Mouse (Mus musculus): ENCODE measurements at regions not wholly inside any gene's neighbourhood (a gene's known extent, or its start where the extent isn't known, plus 50 kb on each side); places are given as distances from the start of the nearest gene placed in this dataset.

DNA sequence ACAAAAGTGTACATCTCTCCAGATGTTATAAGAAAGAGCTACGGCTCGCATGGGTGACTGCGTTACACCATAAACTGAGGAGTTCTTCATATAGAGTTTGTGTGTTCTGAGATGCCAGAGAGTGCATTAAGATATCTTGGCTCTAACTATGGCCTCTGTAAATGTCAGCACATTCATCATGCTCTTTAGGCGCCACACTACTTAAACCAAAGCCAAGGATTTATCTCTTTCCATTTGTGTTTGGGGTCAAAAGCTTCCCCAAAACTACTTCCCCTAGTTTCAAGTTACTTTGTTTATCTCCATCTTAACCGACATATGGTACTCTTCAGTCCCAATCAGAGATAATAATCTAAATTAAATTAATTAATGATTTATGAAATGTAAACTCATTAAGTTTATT is 541.3 kb upstream of the N6amt1 start:
- DNase-seq (ENCODE audit: low spot score), result no peak

DNA sequence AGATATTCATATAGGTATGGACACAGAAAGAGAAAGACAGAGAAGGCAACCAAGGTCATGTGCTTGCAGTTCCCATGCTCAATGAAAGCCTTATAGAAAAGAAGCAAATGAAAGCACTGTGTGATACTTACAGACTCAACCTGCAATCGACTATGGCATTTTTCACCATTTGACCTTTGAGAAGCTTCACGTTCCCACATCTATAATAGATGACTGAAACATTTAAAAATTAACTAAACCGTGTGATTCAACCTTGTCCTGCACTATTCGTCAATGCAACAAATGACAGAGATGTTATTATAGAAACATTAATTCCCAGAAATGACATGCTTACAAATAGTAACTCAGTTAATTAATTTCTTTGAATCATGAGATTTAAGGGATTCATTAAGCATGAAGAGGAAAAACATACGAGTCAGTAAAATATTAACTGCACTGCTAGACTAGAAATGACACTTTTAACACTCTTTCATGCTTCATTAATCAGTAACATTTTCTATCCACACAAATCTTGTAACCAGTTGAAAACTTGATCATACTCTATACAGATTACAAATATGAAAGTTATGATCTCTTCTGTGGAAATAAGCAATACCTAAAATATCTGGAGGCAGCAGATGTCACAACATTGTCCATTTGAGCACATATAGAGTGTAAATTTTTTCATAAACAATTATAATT is 545.2 kb upstream of the N6amt1 start:
- DNase-seq (ENCODE audit: low spot score), result no peak

DNA sequence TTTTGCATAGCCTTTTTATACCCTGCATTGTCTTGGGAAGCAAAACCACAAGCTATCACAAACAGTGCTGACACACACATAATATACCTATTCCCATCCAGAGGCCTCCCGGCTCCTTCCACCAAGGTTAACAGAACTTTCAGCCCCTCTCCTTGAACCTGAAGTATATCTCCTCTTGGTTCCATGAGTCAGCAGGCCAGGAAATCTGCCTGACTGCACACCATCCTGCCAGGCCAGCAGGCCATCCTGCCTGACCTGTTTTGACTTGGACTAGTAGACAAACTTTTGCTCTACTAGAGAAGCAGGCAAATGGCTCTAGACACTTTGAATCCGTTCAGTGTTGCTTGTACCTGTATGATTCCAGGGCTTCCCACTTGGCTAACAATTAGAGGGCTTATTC is 547.6 kb upstream of the N6amt1 start:
- no peak for DNase-seq (ENCODE audit: low spot score)

DNA sequence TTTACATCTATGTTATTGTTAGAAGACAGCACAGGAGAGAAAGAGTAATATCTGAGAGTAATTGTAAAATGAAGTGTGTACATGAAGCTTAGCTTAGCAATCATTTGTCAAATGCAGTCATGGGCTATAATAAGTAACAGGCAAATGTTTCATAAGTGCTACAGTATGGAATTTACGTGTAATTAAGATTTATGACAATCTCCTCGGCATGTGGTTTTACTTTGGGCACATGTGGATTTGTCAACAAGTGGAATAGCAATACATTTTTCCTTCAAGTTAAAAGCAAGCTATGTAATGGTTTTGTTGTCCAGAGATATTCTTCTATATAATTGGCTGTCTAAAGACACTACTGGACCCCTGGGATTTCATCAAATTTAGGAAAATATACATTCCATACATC is 577.9 kb upstream of the N6amt1 start:
- DNase-seq (ENCODE audit: low spot score), result no peak

DNA sequence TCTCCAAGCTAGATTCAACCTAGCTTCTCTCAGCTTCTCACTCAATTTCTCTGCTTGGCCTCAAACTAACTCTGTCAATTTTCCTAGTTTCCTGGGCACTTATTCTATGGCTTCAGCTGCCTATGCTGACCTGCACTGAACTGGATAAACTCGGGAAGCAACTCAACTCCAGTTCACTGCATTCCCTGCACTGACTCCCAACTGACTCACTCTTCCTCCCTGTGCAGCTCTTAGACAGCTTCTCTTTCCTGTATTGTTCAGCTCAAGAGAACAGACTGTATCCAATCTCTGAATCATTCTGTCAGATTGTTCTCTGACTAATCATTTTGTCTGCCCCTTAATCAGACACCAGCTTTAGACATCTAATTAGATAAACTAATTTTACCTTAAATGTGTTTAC is 581.4 kb upstream of the N6amt1 start:
- DNase-seq (ENCODE audit: low spot score), result no peak

DNA sequence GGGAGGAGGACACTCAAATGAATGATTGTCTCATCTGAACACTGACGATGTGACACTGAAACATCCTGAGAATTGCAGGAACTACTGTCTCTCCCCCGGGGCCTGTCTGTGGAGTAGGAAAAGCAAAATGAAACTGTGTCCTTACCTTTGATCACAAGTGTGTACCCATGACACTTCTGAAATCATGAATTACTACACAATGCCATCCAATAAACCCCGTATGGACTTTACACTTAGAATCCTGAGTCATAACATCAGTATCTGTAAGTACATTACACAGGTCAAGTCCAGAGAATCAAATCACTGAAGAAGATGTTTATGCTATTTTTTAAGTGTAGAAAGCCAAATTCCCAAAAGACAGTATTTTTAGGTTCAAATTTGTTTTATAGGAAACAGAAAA is 585.1 kb upstream of the N6amt1 start:
- no peak for DNase-seq (ENCODE audit: low spot score)

DNA sequence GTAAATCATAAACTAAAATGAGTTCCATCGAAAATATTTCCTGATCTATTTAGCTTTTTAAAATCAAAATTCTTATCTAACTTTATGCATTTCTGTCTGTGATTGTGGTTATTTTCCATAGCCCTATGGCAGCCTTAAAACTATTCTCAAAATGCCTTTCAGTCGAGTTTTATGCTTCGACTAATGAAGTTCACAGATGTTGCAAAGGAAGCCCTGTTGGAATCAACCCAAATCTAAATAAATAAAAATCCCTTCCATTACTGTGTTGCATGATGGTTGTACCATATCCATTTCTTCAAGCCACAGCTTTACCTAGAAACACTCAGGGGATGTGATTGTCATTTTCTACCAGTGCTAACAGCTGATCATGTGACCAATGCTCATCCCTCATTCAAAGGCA is 585.6 kb upstream of the N6amt1 start:
- DNase-seq (ENCODE audit: low spot score), result no peak

DNA sequence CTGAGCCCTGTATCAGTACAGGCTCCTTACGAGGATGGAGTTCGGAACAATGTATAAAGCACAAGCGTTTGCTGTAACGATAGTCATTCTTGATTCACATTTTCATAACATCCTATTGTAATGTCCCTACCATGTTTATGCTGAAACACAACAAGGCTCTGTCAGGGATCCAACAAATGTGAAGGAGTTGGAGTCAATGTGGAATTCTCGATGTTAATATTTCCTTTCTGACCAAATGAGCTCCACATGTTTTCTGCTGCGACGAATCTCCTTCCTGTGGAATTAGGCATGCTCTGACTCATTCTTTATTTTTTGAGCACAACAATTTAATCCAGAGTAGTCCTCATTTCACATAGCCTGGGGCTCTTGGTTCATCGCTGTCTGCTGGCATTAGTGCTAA is 588.0 kb upstream of the N6amt1 start:
- DNase-seq (ENCODE audit: low spot score), result no peak

DNA sequence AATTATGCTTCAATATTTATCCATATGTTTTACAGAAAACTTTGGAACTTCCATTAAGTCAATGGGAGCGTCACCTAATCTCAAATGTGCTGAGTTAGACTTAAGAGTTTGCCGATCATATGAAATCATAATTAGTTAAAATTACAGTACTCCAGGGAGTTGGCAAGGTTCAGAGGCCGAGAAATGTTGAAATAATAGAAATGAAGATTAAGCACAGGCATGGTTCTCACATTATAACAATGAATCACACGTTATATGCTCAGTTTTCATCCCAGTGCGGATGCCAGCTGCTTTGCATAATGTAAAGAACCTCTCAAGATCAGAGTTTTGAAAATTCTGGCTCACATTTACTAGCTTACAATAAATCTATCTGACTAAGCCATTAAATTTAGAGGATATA is 612.7 kb upstream of the N6amt1 start:
- DNase-seq (ENCODE audit: low spot score), result no peak

DNA sequence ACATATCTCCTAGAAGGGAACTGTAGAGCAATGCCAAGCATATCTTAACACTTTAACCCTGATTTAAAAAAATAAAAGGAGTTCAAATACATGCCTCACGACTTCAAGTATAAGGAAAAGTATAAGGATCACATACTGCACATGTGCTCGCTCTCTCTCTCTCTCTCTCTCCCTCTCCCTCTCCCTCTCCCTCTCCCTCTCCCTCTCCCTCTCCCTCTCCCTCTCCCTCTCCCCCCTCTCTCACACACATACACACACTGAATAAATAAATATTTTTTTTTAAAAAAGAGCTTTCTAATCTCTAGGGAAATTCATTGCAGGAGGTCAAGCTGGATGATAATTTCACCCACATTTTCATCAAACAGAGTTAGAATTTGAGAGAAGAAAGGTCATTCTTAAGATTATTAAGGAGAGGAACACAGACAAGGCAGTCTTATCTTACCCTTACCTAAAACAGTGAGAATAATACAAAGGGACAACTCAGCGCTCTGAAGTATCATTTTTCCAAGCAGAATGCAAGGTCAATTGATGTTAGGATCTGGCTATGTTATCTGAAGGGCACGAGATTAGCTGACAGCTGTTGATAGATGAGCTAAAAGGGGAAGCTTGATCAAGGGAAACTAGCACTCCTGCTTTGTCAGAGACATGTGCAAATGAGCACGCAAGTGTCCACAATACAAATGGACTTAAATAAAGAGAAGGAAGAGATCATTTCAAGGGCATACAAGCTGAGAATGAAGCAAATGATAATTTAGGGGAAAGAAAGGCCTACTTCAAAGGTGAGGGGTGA is 634.8 kb upstream of the N6amt1 start:
- no peak for DNase-seq (ENCODE audit: low spot score)

DNA sequence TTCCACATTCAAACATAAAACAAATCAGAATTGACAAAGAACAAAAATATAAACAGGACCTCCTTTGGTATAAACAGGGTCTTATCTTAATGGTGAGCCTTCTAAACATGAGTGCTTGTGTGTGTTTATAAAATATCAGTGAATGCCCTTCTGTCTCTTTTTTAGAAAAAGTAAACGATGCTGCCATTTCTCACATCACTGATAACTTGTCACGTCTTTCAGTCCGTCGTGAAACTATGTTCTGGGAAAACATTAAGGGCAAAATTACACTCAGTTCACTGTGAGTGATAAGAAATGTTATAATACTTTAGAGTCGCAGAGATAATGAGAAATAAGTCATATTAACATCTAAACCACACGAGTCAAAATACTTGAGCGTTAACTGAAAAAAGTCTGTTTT is 635.6 kb upstream of the N6amt1 start:
- no peak for DNase-seq (ENCODE audit: low spot score)

DNA sequence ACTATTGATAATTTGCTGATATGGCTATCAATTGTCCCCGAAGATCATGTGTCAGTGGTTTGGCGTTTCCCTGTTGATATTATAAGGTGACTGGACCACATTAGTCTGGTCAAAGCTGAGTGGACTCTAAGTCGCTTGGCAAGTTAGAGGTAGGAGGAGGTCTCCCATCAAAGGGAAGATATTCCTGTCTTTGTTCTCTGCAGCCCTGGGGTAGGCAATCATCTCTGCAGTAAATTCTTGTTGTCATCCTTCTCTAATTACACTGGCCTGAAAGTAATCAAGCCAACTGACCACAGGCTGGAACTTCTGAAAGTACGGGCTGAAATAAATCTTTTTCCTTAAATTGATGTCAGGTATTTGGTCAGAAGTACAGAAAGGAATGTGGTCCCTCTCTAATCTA is 652.3 kb upstream of the N6amt1 start:
- no peak for DNase-seq (ENCODE audit: low spot score)

DNA sequence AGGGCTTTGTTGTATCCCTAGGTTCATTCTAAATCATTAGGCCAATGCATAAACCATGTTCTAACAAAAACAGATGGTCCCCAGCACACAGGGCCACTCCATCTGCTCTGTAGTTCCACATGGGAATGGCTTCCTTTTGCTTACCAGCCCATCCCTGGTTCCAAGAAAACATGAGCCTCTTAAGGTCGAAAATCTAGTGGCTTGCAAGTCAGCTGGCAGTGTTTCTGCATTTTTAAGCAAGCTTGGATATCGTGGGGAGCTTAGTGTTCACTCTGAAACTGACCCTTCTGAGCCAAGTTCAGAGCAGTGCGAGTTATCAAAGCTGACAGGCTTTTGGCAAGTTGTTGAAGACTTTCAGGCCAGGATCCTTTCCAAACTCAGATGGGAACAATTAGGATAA is 659.5 kb upstream of the N6amt1 start:
- no peak for DNase-seq (ENCODE audit: low spot score)

DNA sequence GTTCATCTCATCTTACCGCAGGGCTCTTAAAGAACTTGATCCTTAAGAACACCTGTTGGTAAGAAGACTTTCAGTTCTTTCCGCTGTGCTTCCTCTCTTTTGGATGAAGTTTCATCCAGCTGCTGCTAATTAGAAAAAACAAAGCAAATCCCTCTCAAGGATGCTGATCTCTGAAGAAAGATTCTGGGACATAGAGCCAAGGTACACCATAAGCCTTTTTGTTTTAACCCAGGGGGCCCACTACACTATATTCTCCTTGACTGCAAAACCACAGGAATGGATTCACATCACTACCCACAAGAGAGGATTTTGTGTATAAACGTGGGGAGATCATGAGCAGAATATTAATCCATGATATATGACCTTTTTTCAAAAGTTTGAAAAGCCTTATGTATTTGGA is 694.8 kb upstream of the N6amt1 start:
- no peak for DNase-seq (ENCODE audit: low spot score)

DNA sequence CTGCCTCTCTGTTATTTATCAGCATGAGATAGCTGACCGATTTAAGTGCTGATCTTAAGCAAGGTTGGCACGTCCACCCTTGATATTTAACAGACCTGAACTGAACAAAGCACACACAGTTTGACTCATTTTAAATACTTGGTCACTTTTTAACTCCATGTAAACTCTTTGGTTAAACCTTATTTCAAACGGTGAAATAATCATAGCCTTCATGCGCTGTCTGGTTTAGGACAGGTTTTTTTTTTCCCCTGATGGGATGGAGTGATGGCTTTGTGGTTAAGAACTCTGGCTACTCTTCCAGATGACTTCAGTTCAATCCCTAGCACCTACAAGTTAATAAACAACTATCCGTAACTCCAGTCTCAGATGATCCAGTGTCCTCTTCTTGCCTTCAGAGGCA is 706.7 kb upstream of the N6amt1 start:
- no peak for DNase-seq (ENCODE audit: low spot score)

DNA sequence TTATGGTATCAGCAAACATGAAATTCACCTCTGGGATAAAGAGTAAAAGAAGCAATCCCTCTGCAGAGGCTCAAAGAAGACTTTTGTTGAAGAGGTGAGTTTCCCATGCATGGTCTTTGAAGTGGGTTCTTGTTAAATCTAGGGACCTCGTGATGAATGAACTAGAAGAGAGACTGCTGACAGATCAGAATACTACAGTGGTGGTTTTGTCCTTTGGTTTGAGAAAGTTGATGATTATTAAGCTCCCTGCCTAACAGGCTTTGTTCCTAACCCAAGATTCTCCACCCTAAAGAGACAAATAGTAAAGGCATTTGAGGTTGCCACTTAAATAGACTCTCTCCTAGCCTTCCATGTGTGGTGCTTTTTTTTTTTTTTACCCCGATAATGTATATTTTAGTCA is 707.2 kb upstream of the N6amt1 start:
- no peak for DNase-seq (ENCODE audit: low spot score)

DNA sequence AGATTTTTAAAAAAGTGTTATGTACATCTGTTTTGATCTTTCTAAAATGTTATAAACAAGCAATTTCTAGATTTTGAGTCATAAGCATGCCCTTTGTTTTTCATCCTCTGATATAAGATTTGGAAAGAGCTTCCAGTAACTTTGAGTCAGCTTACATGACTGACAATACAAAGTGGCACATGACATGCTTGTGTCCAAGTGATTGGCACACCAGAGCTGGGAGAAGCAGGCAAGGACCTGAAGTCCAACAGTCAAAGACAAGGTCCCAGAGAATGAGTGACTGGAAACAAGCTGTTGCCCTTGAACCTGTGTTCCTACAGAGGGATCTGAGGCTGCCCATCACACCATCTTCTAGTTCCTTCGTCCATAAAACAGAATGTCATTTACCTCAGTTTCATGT is 708.5 kb upstream of the N6amt1 start:
- DNase-seq (ENCODE audit: low spot score), result no peak

DNA sequence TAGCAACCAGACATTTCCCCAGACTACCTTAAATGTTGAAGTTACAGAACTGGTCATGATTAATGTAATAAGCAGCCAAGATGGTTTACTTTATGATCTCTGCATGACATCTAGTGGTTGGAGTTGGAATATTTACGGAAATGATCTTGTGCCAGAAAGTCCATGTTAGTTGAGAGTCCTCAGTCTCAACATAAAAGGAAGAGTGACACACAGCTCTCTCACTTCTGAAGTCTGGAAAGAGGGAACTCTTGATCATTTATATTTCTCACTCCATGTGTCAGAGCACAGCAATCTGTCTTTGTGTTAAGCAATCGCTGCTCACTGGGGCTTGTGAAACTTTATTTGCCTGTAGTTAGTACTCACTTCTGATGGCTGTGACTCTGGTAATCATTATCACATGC is 709.1 kb upstream of the N6amt1 start:
- DNase-seq (ENCODE audit: low spot score), result peak; percentile 4

DNA sequence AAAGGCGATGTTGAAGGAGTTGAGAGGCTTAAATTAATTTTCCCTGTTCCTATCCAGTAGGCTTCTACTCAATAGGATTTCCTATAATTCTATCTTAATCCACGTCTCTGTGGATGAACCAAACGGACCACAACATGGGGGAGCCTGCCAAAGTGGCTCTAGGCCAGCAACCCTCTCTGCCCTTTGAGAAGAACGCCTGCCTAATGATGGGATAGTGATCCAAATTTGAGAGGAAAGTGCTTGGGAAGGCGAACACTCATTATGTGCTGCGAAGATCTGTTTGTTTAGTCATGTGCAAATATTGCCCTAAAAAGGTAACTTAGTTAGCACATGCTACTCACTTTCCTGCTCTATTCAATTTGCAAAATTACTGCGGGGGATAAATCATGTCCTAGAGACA is 702.5 kb upstream of the Adamts5 start:
- DNase-seq (ENCODE audit: low spot score), result no peak

DNA sequence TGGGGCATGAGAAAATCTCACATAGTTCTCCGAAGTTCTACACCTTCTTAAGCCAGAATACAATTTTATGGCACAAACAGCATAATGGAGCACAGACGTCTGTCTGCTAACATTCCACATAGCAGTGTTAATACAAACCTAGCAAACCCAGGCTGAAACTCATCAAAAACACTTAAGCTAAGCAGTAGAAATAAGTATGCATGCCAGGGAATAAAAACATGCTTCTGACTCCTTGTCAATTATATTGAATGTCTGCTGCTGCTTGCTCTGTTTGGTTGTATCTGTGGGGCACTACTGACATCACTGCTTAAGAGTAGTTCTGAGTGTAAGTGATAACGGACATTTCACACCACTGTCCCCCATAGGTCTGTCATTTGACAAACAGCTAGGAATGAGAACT is 693.4 kb upstream of the Adamts5 start:
- no peak for DNase-seq (ENCODE audit: low spot score)

DNA sequence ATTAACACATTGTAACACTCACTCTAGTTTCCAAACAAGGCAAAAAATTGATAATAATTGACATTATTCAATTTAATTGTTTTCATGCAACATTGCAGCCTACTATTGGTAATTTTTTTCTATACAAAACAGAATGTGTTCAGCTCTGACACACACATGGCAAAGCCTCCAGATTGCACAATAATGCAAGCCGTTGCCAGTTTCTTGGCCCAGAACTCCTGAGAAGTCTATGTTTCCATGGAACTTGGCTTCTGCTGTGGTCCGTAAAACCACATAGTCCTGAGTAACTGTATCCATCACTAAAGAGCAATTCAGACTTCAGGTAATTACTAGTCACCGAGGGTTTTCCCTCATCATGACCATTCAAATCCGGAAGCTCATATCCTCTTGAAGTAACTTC is 684.4 kb upstream of the Adamts5 start:
- no peak for DNase-seq (ENCODE audit: low spot score)

DNA sequence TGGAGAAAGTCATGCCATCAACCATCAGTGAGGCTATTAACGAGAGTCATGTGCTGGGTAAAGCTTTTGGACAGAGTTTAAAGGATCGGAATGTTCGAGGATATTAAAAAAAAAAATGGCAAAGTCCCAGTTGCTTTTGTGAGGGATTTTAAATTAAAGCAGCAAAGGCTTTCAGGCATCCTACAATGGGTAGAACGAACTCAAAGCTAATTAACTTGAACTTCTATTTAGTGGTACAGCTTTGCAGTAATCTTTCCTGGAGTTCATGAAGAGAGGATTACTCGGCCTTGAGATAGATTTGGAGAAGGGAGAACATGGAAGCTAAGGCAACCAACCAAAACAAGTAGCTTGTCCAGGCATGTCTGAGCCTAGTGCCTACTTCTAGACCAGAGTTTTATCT is 676.7 kb upstream of the Adamts5 start:
- no peak for DNase-seq (ENCODE audit: low spot score)

DNA sequence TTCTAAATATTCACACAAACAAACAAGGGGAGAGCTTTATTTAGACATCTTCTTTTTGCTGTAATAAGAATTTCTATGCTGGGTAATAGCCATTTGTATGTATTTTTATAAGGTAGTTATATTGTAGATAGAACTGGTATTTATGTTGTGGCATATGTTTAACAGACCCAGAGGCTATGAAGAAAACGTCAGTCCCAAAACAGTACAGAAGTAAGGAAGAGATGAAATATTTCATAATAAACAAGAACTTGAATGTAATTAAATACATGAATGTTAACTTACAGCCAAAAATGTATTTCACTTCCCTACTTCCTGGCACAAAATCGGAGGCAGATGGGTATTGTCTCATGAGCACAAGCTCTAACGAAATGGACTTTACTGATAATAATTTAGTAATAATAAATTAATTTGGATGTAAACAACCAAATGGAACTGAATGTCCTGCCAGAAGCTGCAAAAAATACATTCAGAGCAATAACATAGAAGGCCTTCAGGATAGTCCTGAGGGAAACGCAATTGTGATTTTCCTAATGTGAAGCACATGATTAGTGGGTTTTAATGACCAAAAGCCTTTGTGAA is 645.9 kb upstream of the Adamts5 start:
- DNase-seq (ENCODE audit: low spot score), result no peak
